Mouse (Mus musculus) Patski (cell line): Measurements from ENCODE around the gene Mavs. TPM values are rescaled to one million over a fixed set of nuclear protein-coding genes. Genes with fewer than 3 reads are reported as not detected.
A peak's percentile ranks its signal among the peaks of the same experiment; 100 is the strongest.
"Not testable (repeated sequence)": the region's sequence is repeated elsewhere in the genome, so short reads cannot be mapped to it uniquely, and the experiment has no call there.

Experiments used
- ATAC-seq: fragments of 100-300 bp; one replicate; pipeline ENCODE4 v1.8.0; 2021
- CTCF ChIA-PET: fragments of 350-600 bp; sonication (Branson Sonifier 250); formaldehyde crosslinking; loops from one replicate; lab custom pipeline; 2022; ENCODE audit warnings: inconsistent platforms; lab: Charles Lee
- POLR2A ChIA-PET: fragments of 350-600 bp; sonication (Branson Sonifier 250); formaldehyde crosslinking; loops from one replicate; lab custom pipeline; 2022; ENCODE audit warnings: antibody characterized with exemption, inconsistent platforms; lab: Charles Lee
- DNase-seq: peaks from one replicate; pipeline ENCODE4 v3.0.0-alpha.2; 2011; ENCODE audit warnings: low read depth, low spot score
- H3K27me3 ChIP-seq: fragments of 371-371 bp; one replicate; pipeline ENCODE4 v1.5.1; 2021
- CTCF ChIP-seq: fragments of 100-300 bp; IDR thresholded peaks from one replicate; pipeline ENCODE4 v1.5.1; 2021
- in situ Hi-C: fragments of 300-500 bp; cut with MboI; formaldehyde crosslinking; loops from 3 replicates; pipeline ENCODE4 v1.11.1; 2018; ENCODE audit warnings: low pct_unique_long_range_greater_than_20kb, mixed read lengths
- polyA plus RNA-seq: library from polyadenylated mRNA; unstranded; gene quantifications from one replicate; pipeline ENCODE4 v1.2.3, GENCODE M21; 2021

Gene Mavs
- polyA plus RNA-seq, 1 experiment from 2014 or later, result 54.5 TPM

- peak; percentile 73 for ATAC-seq
- in situ Hi-C loops, result no loop called here
- TF ChIP-seq CTCF, result peak; percentile 100
- no peaks in the 10 kb centered on the region for H3K27me3 ChIP-seq
- ChIA-PET CTCF (interaction anchor here (0.8 to 2.1 kb wide), 10 partner anchors 9 to 283 kb away, joined by 3 to 8 read pairs (median 4); partner anchors contain the start of genes Cdc25b, Cenpb and Spef1), POLR2A (interaction anchor here (0.9 to 2.3 kb wide), 7 partner anchors 11 to 163 kb away, joined by 3 to 10 read pairs (median 3); partner anchors contain the start of gene Cenpb)
- DNase-seq, result peak; percentile 58
Observed at GRCm38 (mm10) chr2:131209969-131210792, 23.7 kb upstream of the Mavs start.

GRCm38 (mm10) chr2:131211026-131211615 is 22.7 kb upstream of the Mavs start:
- TF ChIP-seq CTCF, result no peak
- in situ Hi-C loops, result no loop called here
- DNase-seq (no peak), ATAC-seq (no peak)
- ChIA-PET POLR2A (interaction anchor here (2.3 kb wide), 1 partner anchor 32 kb away, joined by 10 read pairs; no protein-coding TSS in a partner anchor), CTCF (interaction anchor here (1.4 to 1.7 kb wide), 2 partner anchors 12 to 32 kb away, joined by 6 read pairs; partner anchors contain the start of gene Cenpb)
- H3K27me3 ChIP-seq, result no peaks in the 10 kb centered on the region

DNA sequence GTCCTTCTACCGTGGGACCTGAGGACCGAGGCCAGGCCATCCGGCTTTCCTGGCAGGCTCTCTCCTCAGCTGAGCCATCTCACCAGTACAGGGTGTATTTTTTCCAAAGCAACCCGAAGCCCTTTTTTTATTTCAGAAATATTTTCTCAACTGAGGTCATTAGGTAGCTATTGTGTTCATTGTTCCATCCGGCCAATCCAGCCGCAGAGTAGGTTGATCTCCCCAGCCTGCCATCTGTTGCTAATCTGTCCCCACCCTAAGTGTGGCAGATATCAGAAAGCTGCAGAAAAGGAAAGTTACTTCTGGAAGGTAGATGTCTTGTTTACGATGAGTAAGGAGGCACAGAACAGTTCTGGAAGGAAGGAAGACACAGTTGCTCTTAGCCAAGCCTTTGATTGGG is 20.1 kb upstream of the Mavs start:
- ATAC-seq (no peak), DNase-seq (no peak)
- CTCF ChIA-PET, result interaction anchor here (2.0 kb wide), 1 partner anchor 8 kb away, joined by 6 read pairs; no protein-coding TSS in a partner anchor
- in situ Hi-C loops, result no loop called here
- POLR2A ChIA-PET, result interaction anchor here (0.5 kb wide), 1 partner anchor 320 kb away, joined by 3 read pairs; no protein-coding TSS in a partner anchor
- TF ChIP-seq CTCF, result no peak
- H3K27me3 ChIP-seq, result no peaks in the 10 kb centered on the region

DNA sequence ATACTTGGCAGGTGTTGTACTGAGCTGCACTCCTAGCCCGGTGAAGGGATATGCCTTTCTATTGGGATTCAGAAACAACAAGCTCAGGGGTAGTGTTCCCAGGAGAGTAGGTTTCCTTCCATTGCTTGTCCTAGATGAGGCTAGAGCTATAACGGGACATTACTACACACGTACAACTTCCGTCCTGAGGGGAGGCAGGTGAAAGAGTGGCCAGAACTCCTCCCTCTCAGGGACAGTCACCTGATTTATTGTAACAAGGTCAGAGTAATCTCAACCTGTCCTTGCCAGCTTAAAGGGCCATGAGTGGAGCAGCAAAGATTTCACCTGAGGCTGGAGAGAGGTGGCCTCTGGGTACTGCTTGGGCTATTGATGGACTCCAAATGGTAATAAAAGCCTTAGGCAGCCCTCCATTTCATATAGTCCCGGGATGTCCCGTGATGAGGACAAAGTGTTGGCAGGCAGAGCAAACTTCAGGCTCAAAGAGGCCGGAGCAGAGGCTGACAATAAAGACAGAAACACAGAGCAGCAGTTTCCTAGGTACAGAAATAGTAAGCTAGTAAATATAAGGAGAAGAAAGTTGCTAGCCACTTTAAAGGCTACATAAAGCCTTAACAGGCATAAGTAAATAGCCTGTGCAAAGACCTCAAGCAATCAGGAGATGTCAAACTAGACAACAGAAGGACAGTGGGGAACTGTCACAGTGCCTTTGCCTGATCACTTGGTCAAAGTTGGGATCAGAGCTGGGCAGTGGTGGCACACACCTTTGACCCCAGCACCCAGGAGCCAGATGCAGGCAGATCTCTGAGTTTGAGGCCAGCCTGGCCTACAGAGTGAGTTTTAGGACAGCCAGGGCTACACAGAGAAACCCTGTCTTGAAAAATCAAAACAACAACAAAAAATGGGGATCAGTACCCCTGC is 17.7 kb upstream of the Mavs start:
- ATAC-seq, result no peak
- CTCF ChIA-PET, result no interaction called here
- H3K27me3 ChIP-seq, result no peaks in the 10 kb centered on the region
- POLR2A ChIA-PET, result no interaction called here
- TF ChIP-seq CTCF, result no peak
- DNase-seq, result no peak
- in situ Hi-C loops, result no loop called here

DNA sequence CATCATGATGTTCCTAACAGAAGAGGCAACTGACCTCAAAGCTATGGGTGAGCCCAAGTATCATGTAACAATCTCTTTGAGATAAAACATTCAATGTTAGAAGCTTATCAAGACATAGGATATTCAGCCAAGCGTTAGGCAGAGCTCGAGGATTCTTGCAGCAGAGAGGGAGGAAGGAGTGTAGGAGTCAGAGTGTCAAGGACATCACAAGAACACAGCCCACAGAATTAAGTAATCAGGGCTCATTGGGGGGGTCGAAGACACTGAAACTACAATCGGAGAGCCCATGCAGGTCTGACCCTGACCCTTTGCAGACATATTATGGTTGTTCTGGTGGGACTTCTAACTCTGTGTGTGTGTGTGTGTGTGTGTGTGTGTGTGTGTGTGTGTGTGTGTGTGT is 13.8 kb upstream of the Mavs start:
- TF ChIP-seq CTCF, result no peak
- in situ Hi-C loops, result no loop called here
- ChIA-PET POLR2A (interaction anchor here (0.6 kb wide), 1 partner anchor 17 kb away, joined by 3 read pairs; no protein-coding TSS in a partner anchor), CTCF (interaction anchor here (1.2 kb wide), 1 partner anchor 10 kb away, joined by 3 read pairs; no protein-coding TSS in a partner anchor)
- DNase-seq, result no peak
- no peaks in the 10 kb centered on the region for H3K27me3 ChIP-seq
- ATAC-seq, result no peak

GRCm38 (mm10) chr2:131221853-131222515 is 11.9 kb upstream of the Mavs start:
- H3K27me3 ChIP-seq, result no peaks in the 10 kb centered on the region
- in situ Hi-C loops, result no loop called here
- CTCF ChIA-PET, result interaction anchor here (0.7 to 3.4 kb wide), 7 partner anchors 9 to 47 kb away, joined by 3 to 10 read pairs (median 4); partner anchors contain the start of genes Ap5s1 and Mavs
- POLR2A ChIA-PET, result interaction anchor here (1.0 to 1.4 kb wide), 2 partner anchors 12 to 40 kb away, joined by 3 read pairs; partner anchors contain the start of gene Pank2
- TF ChIP-seq CTCF, result no peak
- no peak for ATAC-seq
- DNase-seq, result no peak

GRCm38 (mm10) chr2:131222562-131222961 is 11.3 kb upstream of the Mavs start:
- POLR2A ChIA-PET, result interaction anchor here (1.4 kb wide), 1 partner anchor 39 kb away, joined by 3 read pairs; the partner anchor contains the start of gene Pank2
- DNase-seq (no peak), ATAC-seq (no peak)
- CTCF ChIA-PET, result interaction anchor here (1.2 to 3.4 kb wide), 5 partner anchors 10 to 47 kb away, joined by 3 to 10 read pairs (median 6); partner anchors contain the start of gene Mavs
- H3K27me3 ChIP-seq, result no peaks in the 10 kb centered on the region
- TF ChIP-seq CTCF, result no peak
- in situ Hi-C loops, result no loop called here

DNA sequence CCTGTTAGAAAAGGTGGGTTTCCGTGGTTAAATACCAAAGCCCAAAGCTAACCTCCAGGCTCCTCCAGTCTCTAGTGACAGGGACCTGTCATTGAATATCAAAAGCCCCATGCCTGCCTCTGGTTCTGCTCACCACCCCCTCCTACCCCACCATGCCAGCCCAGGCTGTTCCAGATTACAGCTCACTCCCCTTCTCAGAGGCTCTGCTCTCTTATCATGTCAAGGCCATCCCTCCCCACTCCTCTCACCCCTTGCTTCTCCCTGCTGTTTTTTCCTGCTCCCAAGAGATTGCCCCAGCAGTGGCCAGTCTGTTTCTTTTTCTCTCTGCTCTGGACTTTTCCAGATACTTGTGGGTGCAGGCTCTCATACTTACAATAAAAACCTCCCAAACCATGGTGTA is 10.3 kb upstream of the Mavs start:
- H3K27me3 ChIP-seq, result no peaks in the 10 kb centered on the region
- in situ Hi-C loops, result no loop called here
- ChIA-PET POLR2A (interaction anchor here (1.4 kb wide), 1 partner anchor 38 kb away, joined by 3 read pairs; the partner anchor contains the start of gene Pank2), CTCF (interaction anchor here (2.0 to 3.4 kb wide), 2 partner anchors 9 to 13 kb away, joined by 6 to 10 read pairs; partner anchors contain the start of gene Mavs)
- no peak for ATAC-seq
- no peak for TF ChIP-seq CTCF
- DNase-seq, result no peak

DNA sequence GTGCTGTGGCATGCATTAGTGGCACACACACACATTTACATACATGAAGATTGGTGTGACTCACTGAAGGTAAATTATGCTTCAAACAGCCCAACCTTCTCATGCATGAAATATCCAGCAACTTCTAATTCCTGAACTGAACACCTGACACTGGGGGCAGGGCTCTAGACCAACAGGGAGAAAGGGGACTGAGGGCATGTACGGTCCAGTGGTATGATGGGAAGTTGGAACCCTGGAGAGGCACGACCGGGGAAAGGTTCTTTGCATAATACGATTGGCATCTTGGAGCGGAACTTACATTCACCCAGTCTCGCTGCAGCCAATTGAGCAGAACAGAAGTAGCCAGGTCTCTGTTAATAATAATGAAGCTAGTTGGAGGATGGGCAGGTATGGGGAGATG is 8.7 kb upstream of the Mavs start:
- CTCF ChIA-PET, result no interaction called here
- POLR2A ChIA-PET, result no interaction called here
- no peak for TF ChIP-seq CTCF
- no peaks in the 10 kb centered on the region for H3K27me3 ChIP-seq
- no peak for DNase-seq
- no peak for ATAC-seq
- in situ Hi-C loops, result no loop called here

- CTCF ChIA-PET, POLR2A ChIA-PET, in situ Hi-C loops, DNase-seq, ATAC-seq, H3K27me3 ChIP-seq: not testable (repeated sequence)
Observed at GRCm38 (mm10) chr2:131226669-131227068, 7.2 kb upstream of the Mavs start.
